Mouse (Mus musculus): ENCODE results near the gene Pitpnc1.

The Pitpnc1 gene

GRCm38 (mm10) chr11:107468252-107469030 is 2.1 kb downstream of the Pitpnc1 start:
- no peak for DNase-seq (ENCODE audit: low read depth, low spot score)

- DNase-seq (ENCODE audit: low read depth, low spot score): no peak
These were observed 3.7 kb downstream of the Pitpnc1 start for GRCm38 (mm10) chr11:107466611-107467391.

- DNase-seq (ENCODE audit: low read depth, low spot score): no peak
These were observed 4.5 kb downstream of the Pitpnc1 start for GRCm38 (mm10) chr11:107465969-107466368.

- no peak for DNase-seq (ENCODE audit: low read depth, low spot score)
These were observed 5.5 kb downstream of the Pitpnc1 start for GRCm38 (mm10) chr11:107465041-107465440.

GRCm38 (mm10) chr11:107464141-107464540 is 6.4 kb downstream of the Pitpnc1 start:
- no peak for DNase-seq (ENCODE audit: low read depth, low spot score)

- no peak for DNase-seq (ENCODE audit: low read depth, low spot score)
These were observed 7.2 kb downstream of the Pitpnc1 start for GRCm38 (mm10) chr11:107463251-107463681.

- DNase-seq (ENCODE audit: low read depth, low spot score): no peak
These were observed 8.0 kb downstream of the Pitpnc1 start for GRCm38 (mm10) chr11:107462478-107462877.

- no peak for DNase-seq (ENCODE audit: low read depth, low spot score)
These were observed 10.7 kb downstream of the Pitpnc1 start for GRCm38 (mm10) chr11:107459828-107460227.

GRCm38 (mm10) chr11:107458986-107459385 is 11.5 kb downstream of the Pitpnc1 start:
- no peak for DNase-seq (ENCODE audit: low read depth, low spot score)

GRCm38 (mm10) chr11:107458286-107458685 is 12.2 kb downstream of the Pitpnc1 start:
- DNase-seq (ENCODE audit: low read depth, low spot score): no peak

GRCm38 (mm10) chr11:107457282-107457681 is 13.2 kb downstream of the Pitpnc1 start:
- DNase-seq (ENCODE audit: low read depth, low spot score): no peak

GRCm38 (mm10) chr11:107454546-107455462 is 15.7 kb downstream of the Pitpnc1 start:
- no peak for DNase-seq (ENCODE audit: low read depth, low spot score)

- no peak for DNase-seq (ENCODE audit: low read depth, low spot score)
These were observed 18.4 kb downstream of the Pitpnc1 start for GRCm38 (mm10) chr11:107452053-107452452.

GRCm38 (mm10) chr11:107451106-107451505 is 19.4 kb downstream of the Pitpnc1 start:
- no peak for DNase-seq (ENCODE audit: low read depth, low spot score)

- DNase-seq (ENCODE audit: low read depth, low spot score): no peak
These were observed 20.4 kb downstream of the Pitpnc1 start for GRCm38 (mm10) chr11:107450097-107450496.

GRCm38 (mm10) chr11:107449169-107449910 is 21.2 kb downstream of the Pitpnc1 start:
- no peak for DNase-seq (ENCODE audit: low read depth, low spot score)

- DNase-seq (ENCODE audit: low read depth, low spot score): no peak
These were observed 22.6 kb downstream of the Pitpnc1 start for GRCm38 (mm10) chr11:107447915-107448314.

GRCm38 (mm10) chr11:107447349-107447748 is 23.1 kb downstream of the Pitpnc1 start:
- DNase-seq (ENCODE audit: low read depth, low spot score): no peak

GRCm38 (mm10) chr11:107446650-107447049 is 23.8 kb downstream of the Pitpnc1 start:
- DNase-seq (ENCODE audit: low read depth, low spot score): no peak

GRCm38 (mm10) chr11:107445683-107446082 is 24.8 kb downstream of the Pitpnc1 start:
- DNase-seq (ENCODE audit: low read depth, low spot score): no peak
